Mouse (Mus musculus) embryonic facial prominence, embryonic 15.5 days (tissue): ENCODE results near the gene Npffr2. TPM values are rescaled to one million over a fixed set of nuclear protein-coding genes. Genes with fewer than 3 reads are reported as not detected.
"Not testable (repeated sequence)": the region's sequence is repeated elsewhere in the genome, so short reads cannot be mapped to it uniquely, and the experiment has no call there.

Experiments
- ATAC-seq: fragments of 200-750 bp; cut with Nextera tagmentation; 2 replicates; pipeline ENCODE4 v1.8.0; 2017; ENCODE audit warnings: low read depth, moderate TSS enrichment; ENCODE audit not compliant: insufficient number of reproducible peaks, low FRiP score, low TSS enrichment
- H3K27ac ChIP-seq: fragments of 300-500 bp; sonication (generic); replicated peaks from 2 replicates; pipeline ENCODE4 v1.5.1; 2015; ENCODE audit warnings: mild to moderate bottlenecking, inconsistent platforms
- H3K27me3 ChIP-seq: fragments of 300-500 bp; sonication (generic); 2 replicates; pipeline ENCODE4 v1.6.1; 2015; ENCODE audit warnings: inconsistent platforms
- H3K36me3 ChIP-seq: fragments of 300-500 bp; sonication (generic); 2 replicates; pipeline ENCODE4 v1.6.1; 2015; ENCODE audit warnings: mild to moderate bottlenecking, inconsistent platforms
- H3K4me1 ChIP-seq: fragments of 300-500 bp; sonication (generic); 2 replicates; pipeline ENCODE4 v1.6.1; 2015; ENCODE audit warnings: inconsistent platforms
- H3K4me2 ChIP-seq: fragments of 300-500 bp; sonication (generic); replicated peaks from 2 replicates; pipeline ENCODE4 v1.6.1; 2015; ENCODE audit warnings: mild to moderate bottlenecking, inconsistent platforms
- H3K4me3 ChIP-seq: fragments of 300-500 bp; sonication (generic); replicated peaks from 2 replicates; pipeline ENCODE4 v1.5.1; 2015; ENCODE audit warnings: mild to moderate bottlenecking, inconsistent platforms
- H3K9ac ChIP-seq: fragments of 300-500 bp; sonication (generic); 2 replicates; pipeline ENCODE4 v1.6.1; 2015; ENCODE audit warnings: inconsistent platforms
- H3K9me3 ChIP-seq: fragments of 300-500 bp; sonication (generic); replicated peaks from 2 replicates; pipeline ENCODE4 v1.6.1; 2016; ENCODE audit warnings: inconsistent platforms
- WGBS: fragments of 180-500 bp; shearing (Covaris S2); methylation state at CpG from one replicate; pipeline ENCODE4 v1.1.7; 2015; 5-methylcytosine and 5-hydroxymethylcytosine counted together
- polyA plus RNA-seq: library from polyadenylated mRNA; unstranded; fragments of >200 nt; fragmentation: Nextera tagmentation; extraction: Ambion mirVana; gene quantifications from 2 replicates; pipeline ENCODE4 v1.2.1, GENCODE M21; 2015

The Npffr2 gene
- not detected in 2 replicates for polyA plus RNA-seq

GRCm38 (mm10) chr5:89526878-89527578, at the start of gene Npffr2:
Gene Npffr2, plus strand, starts transcription at chr5:89527429.
- Histone ChIP-seq H3K4me3 (peak within 1 kb of the TSS; percentile 32), H3K9me3 (no peaks in the 10 kb centered on the region), H3K9ac (no peak within 1 kb of the TSS), H3K4me2 (peak within 1 kb of the TSS; percentile 61), H3K36me3 (no peaks in the 10 kb centered on the region), H3K4me1 (peaks cover 10% of the 10 kb centered on the region), H3K27ac (no peak within 1 kb of the TSS), H3K27me3 (peaks cover 7% of the 10 kb centered on the region)
- 4% methylated on average over 23 of the region's 23 CpGs for WGBS
- peak; percentile 70; the same call in 1 of the 2 replicates for ATAC-seq

DNA sequence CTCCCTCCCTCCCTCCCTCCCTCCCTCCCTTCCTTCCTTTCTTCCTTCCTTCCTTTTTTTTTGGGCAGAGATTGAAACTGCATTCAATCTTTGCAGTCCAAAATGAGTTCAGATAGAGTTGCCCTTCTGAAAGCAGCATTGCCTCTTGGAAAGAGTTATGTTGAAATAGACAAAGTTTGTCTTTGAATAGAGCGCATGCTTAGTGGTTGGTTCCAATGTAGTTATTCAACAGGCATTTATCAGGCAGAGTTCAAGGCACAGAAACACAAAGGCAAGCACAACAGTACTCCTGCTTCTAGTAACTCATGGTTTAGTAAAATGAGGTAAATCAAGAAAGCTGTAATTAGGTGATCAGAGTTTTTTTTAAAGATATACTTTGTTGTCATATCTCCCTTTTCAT, 34.7 kb upstream of the Npffr2 start:
- Histone ChIP-seq H3K4me1 (no peaks in the 10 kb centered on the region), H3K9ac (no peak overlapping the region), H3K4me3 (no peak overlapping the region), H3K27me3 (no peaks in the 10 kb centered on the region), H3K36me3 (no peaks in the 10 kb centered on the region), H3K27ac (no peak overlapping the region), H3K4me2 (no peak overlapping the region), H3K9me3 (no peaks in the 10 kb centered on the region)
- 95% methylated on average over 1 of the region's 1 CpGs for WGBS
- no peak for ATAC-seq

- no peak overlapping the region for H3K9ac ChIP-seq
- H3K27me3 ChIP-seq = no peaks in the 10 kb centered on the region
These were observed 27.0 kb upstream of the Npffr2 start for GRCm38 (mm10) chr5:89500182-89500581.

GRCm38 (mm10) chr5:89518641-89519040, 8.6 kb upstream of the Npffr2 start:
- no peak overlapping the region for H3K4me2 ChIP-seq
- no peaks in the 10 kb centered on the region for H3K36me3 ChIP-seq
- no peak overlapping the region for H3K9ac ChIP-seq
- no peak overlapping the region for H3K27ac ChIP-seq
- H3K27me3 ChIP-seq = no peaks in the 10 kb centered on the region
- no peak for ATAC-seq
- H3K4me1 ChIP-seq = no peaks in the 10 kb centered on the region
- no peaks in the 10 kb centered on the region for H3K9me3 ChIP-seq
- 66% methylated on average over 4 of the region's 4 CpGs for WGBS
- no peak overlapping the region for H3K4me3 ChIP-seq

More at GRCm38 (mm10) chr5:89500182-89500581, 27.0 kb upstream of the Npffr2 start:
- WGBS = 54% methylated on average over 6 of the region's 6 CpGs
- ATAC-seq = no peak
- no peak overlapping the region for H3K4me3 ChIP-seq
- H3K9me3 ChIP-seq = no peaks in the 10 kb centered on the region
- H3K27ac ChIP-seq = no peak overlapping the region
- H3K4me2 ChIP-seq = no peak overlapping the region
- H3K4me1 ChIP-seq = no peaks in the 10 kb centered on the region
- no peaks in the 10 kb centered on the region for H3K36me3 ChIP-seq

GRCm38 (mm10) chr5:89526181-89526778, 949 bp upstream of the Npffr2 start:
- H3K27ac ChIP-seq = no peak overlapping the region
- H3K9ac ChIP-seq = no peak overlapping the region
- 4% methylated on average over 14 of the region's 14 CpGs for WGBS
- H3K4me2 ChIP-seq = peak overlapping the region; percentile 61
- peak overlapping the region; percentile 32 for H3K4me3 ChIP-seq
- ATAC-seq = no peak
- H3K9me3 ChIP-seq = no peaks in the 10 kb centered on the region
- H3K4me1 ChIP-seq = peaks cover 10% of the 10 kb centered on the region
- H3K27me3 ChIP-seq = peaks cover 7% of the 10 kb centered on the region
- no peaks in the 10 kb centered on the region for H3K36me3 ChIP-seq

GRCm38 (mm10) chr5:89528951-89529350, 1.7 kb downstream of the Npffr2 start:
- H3K36me3 ChIP-seq = no peaks in the 10 kb centered on the region
- no peak overlapping the region for H3K9ac ChIP-seq
- H3K9me3 ChIP-seq = no peaks in the 10 kb centered on the region
- no peak for ATAC-seq
- H3K4me1 ChIP-seq = peaks cover 10% of the 10 kb centered on the region
- WGBS = 9% methylated on average over 4 of the region's 4 CpGs
- H3K4me3 ChIP-seq = no peak overlapping the region
- H3K4me2 ChIP-seq = no peak overlapping the region
- H3K27me3 ChIP-seq = peaks cover 7% of the 10 kb centered on the region
- H3K27ac ChIP-seq = no peak overlapping the region

DNA sequence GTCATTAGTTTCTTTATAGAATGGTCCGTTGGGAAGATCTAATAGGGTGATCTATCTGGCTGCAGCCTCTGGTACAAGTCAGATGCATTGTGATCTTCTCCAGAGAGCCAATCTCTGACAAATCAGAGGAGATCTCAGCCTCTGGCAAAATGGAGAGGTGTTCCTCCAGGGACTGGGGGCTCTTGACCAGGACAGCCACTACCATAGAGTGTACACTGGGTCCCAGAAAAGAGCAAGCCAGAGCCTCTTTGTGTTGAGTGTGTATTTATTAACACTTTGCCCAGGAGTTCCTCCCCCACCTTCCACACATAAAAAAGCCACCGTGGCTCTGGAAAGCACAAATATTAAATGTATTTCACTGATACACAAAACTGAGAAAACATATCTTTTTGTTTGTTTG, 2.2 kb downstream of the Npffr2 start:
- H3K27ac ChIP-seq = no peak overlapping the region
- ATAC-seq = no peak
- 46% methylated on average over 2 of the region's 2 CpGs for WGBS

GRCm38 (mm10) chr5:89536018-89536417, 8.8 kb downstream of the Npffr2 start:
- H3K4me2 ChIP-seq = no peak overlapping the region
- H3K9me3 ChIP-seq = no peaks in the 10 kb centered on the region
- H3K4me3 ChIP-seq = no peak overlapping the region
- H3K4me1 ChIP-seq = no peaks in the 10 kb centered on the region
- H3K9ac ChIP-seq = no peak overlapping the region
- no peaks in the 10 kb centered on the region for H3K27me3 ChIP-seq
- no peak overlapping the region for H3K27ac ChIP-seq
- no peak for ATAC-seq
- H3K36me3 ChIP-seq = no peaks in the 10 kb centered on the region
- WGBS = 92% methylated on average over 3 of the region's 3 CpGs

More for the DNA sequence above, 2.2 kb downstream of the Npffr2 start:
- Histone ChIP-seq H3K4me1 (peaks cover 10% of the 10 kb centered on the region), H3K9ac (no peak overlapping the region), H3K4me2 (no peak overlapping the region), H3K4me3 (no peak overlapping the region), H3K9me3 (no peaks in the 10 kb centered on the region), H3K36me3 (no peaks in the 10 kb centered on the region), H3K27me3 (peaks cover 7% of the 10 kb centered on the region)

GRCm38 (mm10) chr5:89542472-89542871, 15.2 kb downstream of the Npffr2 start:
- Histone ChIP-seq H3K4me2 (no peak overlapping the region), H3K4me3 (no peak overlapping the region), H3K36me3 (no peaks in the 10 kb centered on the region), H3K27ac (no peak overlapping the region), H3K4me1 (no peaks in the 10 kb centered on the region), H3K9ac (no peak overlapping the region), H3K27me3 (no peaks in the 10 kb centered on the region), H3K9me3 (no peaks in the 10 kb centered on the region)
- no peak for ATAC-seq
- WGBS = 76% methylated on average over 3 of the region's 3 CpGs

DNA sequence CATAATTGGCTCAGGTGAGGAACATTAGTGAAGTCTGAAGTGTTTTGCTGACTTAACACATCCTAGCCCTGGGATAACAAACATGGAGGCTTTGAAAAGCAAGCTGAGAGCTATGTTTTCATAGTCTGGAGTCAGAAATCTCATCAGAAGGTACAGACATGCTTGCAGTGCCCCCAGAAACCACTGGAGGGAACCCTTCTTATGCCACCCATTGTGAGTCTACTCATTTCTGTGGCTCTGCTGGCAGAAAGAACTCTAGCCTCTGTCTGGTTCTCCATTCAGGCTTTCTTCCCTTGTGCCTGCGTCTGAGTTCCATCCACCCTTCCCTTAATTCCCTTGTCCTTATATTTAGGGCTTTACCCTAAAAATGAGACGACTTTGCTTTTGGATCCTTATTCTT, 16.2 kb downstream of the Npffr2 start:
- no peak for ATAC-seq
- no peaks in the 10 kb centered on the region for H3K9me3 ChIP-seq
- no peaks in the 10 kb centered on the region for H3K27me3 ChIP-seq
- 27% methylated on average over 2 of the region's 2 CpGs for WGBS
- no peak overlapping the region for H3K4me3 ChIP-seq
- no peaks in the 10 kb centered on the region for H3K4me1 ChIP-seq
- no peak overlapping the region for H3K27ac ChIP-seq
- no peak overlapping the region for H3K9ac ChIP-seq
- H3K4me2 ChIP-seq = no peak overlapping the region
- no peaks in the 10 kb centered on the region for H3K36me3 ChIP-seq

DNA sequence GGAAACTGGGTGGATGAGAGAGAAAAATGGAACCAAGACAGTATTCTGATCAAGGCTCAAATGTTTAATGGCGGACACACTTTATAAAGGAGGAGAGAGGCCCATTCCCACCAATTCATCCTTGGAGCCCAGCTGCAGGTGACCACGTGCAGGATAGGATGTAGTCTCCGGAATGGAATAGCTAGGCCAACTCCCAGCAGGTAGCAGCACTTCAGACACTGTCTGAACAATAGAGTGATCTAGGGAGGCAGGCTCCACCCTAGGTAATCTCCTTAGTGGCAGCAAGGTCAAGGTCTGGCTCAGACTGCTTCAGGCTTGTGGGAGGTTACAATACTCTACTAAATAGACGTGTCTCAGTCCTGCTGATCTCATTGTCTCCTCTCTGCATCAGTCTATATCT, 31.9 kb downstream of the Npffr2 start:
- H3K27ac ChIP-seq, H3K4me1 ChIP-seq, H3K36me3 ChIP-seq, H3K4me3 ChIP-seq, ATAC-seq, H3K9me3 ChIP-seq, H3K4me2 ChIP-seq, H3K27me3 ChIP-seq, H3K9ac ChIP-seq: not testable (repeated sequence)
- 47% methylated on average over 4 of the region's 4 CpGs for WGBS

DNA sequence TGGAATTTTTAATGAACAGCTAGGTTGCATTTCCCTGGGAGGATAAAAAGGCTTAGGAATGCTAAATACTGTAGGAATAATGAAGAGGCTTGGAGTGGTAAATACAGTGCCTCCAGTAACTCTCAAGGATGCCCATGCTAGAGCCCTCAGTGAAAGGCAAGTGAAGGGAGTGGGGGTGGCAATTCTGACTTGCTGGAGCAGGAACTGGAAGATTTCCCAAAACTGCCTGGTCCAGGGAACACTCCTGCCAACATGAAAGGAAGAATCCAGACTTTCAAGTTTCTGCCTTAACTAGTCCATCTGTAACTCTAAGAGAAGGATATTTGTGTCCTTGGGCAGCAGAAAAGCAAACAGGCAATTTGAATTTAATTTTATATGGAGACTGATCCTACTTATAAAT, 34.2 kb downstream of the Npffr2 start:
- Histone ChIP-seq H3K9me3 (no peaks in the 10 kb centered on the region), H3K36me3 (no peaks in the 10 kb centered on the region), H3K4me3 (no peak overlapping the region), H3K4me1 (no peaks in the 10 kb centered on the region), H3K9ac (no peak overlapping the region), H3K27ac (no peak overlapping the region), H3K4me2 (no peak overlapping the region), H3K27me3 (no peaks in the 10 kb centered on the region)
- no peak for ATAC-seq
